Comparison of ENCODE assay signal across 25 mouse cellular contexts in genomic region chr17:61058471-61058870, GRCm38 (mm10).
"Had no signal": no experiment of that assay in that cellular context is flagged by ENCODE, and none has a peak within 500 bp of the region (broad histone marks: within the 10 kb centered on the region; RNA-seq: fewer than 3 reads in every experiment).

No protein-coding gene starts in this region.

- H3K4me1 ChIP-seq: embryonic facial prominence, embryonic 10.5 days; embryonic facial prominence, embryonic 12.5 days; embryonic facial prominence, embryonic 13.5 days; embryonic facial prominence, embryonic 15.5 days; forebrain, embryonic 10.5 days; forebrain, embryonic 12.5 days; forebrain, embryonic 13.5 days; forebrain, embryonic 15.5 days; heart, embryonic 10.5 days had no signal

- H3K27me3 ChIP-seq: embryonic facial prominence, embryonic 12.5 days; embryonic facial prominence, embryonic 13.5 days; embryonic facial prominence, embryonic 15.5 days; forebrain, embryonic 12.5 days; forebrain, embryonic 13.5 days; forebrain, embryonic 15.5 days had no signal

- H3K36me3 ChIP-seq: embryonic facial prominence, embryonic 10.5 days; embryonic facial prominence, embryonic 12.5 days; embryonic facial prominence, embryonic 13.5 days; embryonic facial prominence, embryonic 15.5 days; forebrain, embryonic 10.5 days; forebrain, embryonic 12.5 days; forebrain, embryonic 15.5 days; heart, embryonic 10.5 days had no signal

- H3K27ac ChIP-seq: embryonic facial prominence, embryonic 10.5 days; embryonic facial prominence, embryonic 12.5 days; embryonic facial prominence, embryonic 13.5 days; embryonic facial prominence, embryonic 15.5 days; forebrain, embryonic 10.5 days; forebrain, embryonic 12.5 days; forebrain, embryonic 13.5 days; forebrain, embryonic 15.5 days; gastrocnemius, adult 2 months; heart, adult 2 months; heart, embryonic 10.5 days had no signal

- DNase-seq: cerebellum, adult 9-11 months; cerebellum, postnatal 10 days; cerebellum, postnatal 14 days; cerebellum, postnatal 25 days; cerebellum, postnatal 36 days; embryo, embryonic 11 days; gastrocnemius, adult 2 months; gastrocnemius, postnatal 10 days; gastrocnemius, postnatal 14 days; gastrocnemius, postnatal 25 days; gastrocnemius, postnatal 36 days; heart, adult 11 months; heart, adult 18-20 months; heart, adult 2 months had no signal

- H3K9ac ChIP-seq: embryonic facial prominence, embryonic 12.5 days; embryonic facial prominence, embryonic 13.5 days; embryonic facial prominence, embryonic 15.5 days; forebrain, embryonic 12.5 days; forebrain, embryonic 13.5 days; forebrain, embryonic 15.5 days; forebrain, postnatal 0 days had no signal

- H3K4me3 ChIP-seq: embryonic facial prominence, embryonic 10.5 days; embryonic facial prominence, embryonic 12.5 days; embryonic facial prominence, embryonic 13.5 days; embryonic facial prominence, embryonic 15.5 days; erythroblast, embryonic 14.5 days; forebrain, embryonic 10.5 days; forebrain, embryonic 12.5 days; forebrain, embryonic 13.5 days; forebrain, embryonic 15.5 days; gastrocnemius, adult 2 months; heart, adult 2 months; heart, embryonic 10.5 days had no signal
